Mouse (Mus musculus): ENCODE measurements around the gene A730061H03Rik. TPM values are rescaled to one million over a fixed set of nuclear protein-coding genes. Genes with fewer than 3 reads are reported as not detected.
A peak's percentile ranks its signal among the peaks of the same experiment; 100 is the strongest.

The A730061H03Rik gene
- polyA plus RNA-seq, 1 experiment from 2014 or later: 2.0 TPM

DNA sequence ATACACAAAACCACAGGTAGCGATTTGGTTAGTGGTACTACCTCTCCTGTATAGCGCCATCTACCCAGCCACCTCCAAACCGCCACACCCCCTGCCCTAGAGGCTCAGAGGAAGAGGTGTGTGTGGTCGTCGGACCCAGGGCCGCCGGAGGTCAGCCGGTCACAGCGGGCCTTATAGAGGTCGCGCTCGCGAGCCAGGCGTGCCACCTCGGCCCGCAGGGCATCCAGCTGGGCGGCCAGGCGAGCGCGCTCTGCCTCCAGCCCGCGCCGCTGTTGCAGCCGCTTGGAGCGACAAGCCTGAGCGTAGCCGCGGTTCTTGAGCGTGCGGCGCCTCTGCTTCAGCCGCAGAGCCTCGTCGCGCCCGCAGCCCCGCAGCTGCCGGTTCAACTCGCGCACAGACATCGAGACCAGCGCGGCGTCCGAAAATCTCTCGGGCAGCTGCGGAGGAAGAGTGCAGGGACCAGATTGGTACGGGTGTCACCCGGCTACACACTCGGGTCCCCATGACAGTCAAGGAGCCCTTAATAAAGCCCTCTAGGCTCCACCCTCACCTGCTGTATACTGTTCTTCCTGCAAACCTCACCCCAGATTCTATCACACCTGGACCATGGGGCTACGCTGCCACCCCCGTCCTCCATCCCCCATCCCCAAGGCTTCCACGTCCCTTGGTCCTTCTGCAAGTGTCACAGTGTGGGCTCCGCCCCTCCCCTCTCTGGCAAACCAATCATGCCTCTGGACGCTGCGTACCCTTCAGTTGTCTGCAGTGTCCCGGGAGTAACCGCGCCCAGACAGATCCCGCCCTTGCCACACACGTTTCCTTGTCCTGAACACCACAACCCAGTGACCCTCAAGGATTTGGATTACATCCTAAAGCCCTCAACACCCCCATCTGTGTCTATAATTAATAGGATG lies 39.5 kb downstream of the A730061H03Rik start:
- under 1% methylated on average over 61 of the region's 61 CpGs for WGBS
- H3K9ac ChIP-seq (ENCODE audit: low read depth, low read length): peak overlapping the region; percentile 59
- peaks cover 4% of the 10 kb centered on the region; the same call in 1 of the 2 replicates for H3K4me1 ChIP-seq (ENCODE audit: control insufficient read depth, insufficient read depth, low read length)
- peak; percentile 65 for ATAC-seq
- H3K4me3 ChIP-seq (ENCODE audit: low read length): peak overlapping the region; percentile 58
- no peak overlapping the region for H3K27ac ChIP-seq (ENCODE audit: low read length)
- peaks cover 38% of the 10 kb centered on the region for H3K27me3 ChIP-seq (replicated peaks; ENCODE audit: control insufficient read depth, insufficient read depth, low read length)
- peak overlapping the region; percentile 95 for H3K4me2 ChIP-seq (ENCODE audit: low read depth, low read length)
- H3K9me3 ChIP-seq (ENCODE audit: control insufficient read depth, low read length): no peaks in the 10 kb centered on the region
- H3K36me3 ChIP-seq (ENCODE audit: control insufficient read depth, insufficient read depth, low read length): no peaks in the 10 kb centered on the region

- Histone ChIP-seq H3K9me3 (ENCODE audit: control insufficient read depth, low read length) (no peaks in the 10 kb centered on the region), H3K4me2 (ENCODE audit: low read depth, low read length) (no peak overlapping the region), H3K36me3 (ENCODE audit: control insufficient read depth, insufficient read depth, low read length) (no peaks in the 10 kb centered on the region), H3K4me3 (ENCODE audit: low read length) (no peak overlapping the region), H3K27me3 (replicated peaks; ENCODE audit: control insufficient read depth, insufficient read depth, low read length) (peaks cover 32% of the 10 kb centered on the region), H3K27ac (ENCODE audit: low read length) (no peak overlapping the region), H3K4me1 (ENCODE audit: control insufficient read depth, insufficient read depth, low read length) (peaks cover 4% of the 10 kb centered on the region; the same call in 1 of the 2 replicates), H3K9ac (ENCODE audit: low read depth, low read length) (no peak overlapping the region)
- ATAC-seq: no peak
- WGBS: 65% methylated on average over 4 of the region's 4 CpGs
These were observed 40.6 kb downstream of the A730061H03Rik start for GRCm38 (mm10) chr14:55519604-55520003.

GRCm38 (mm10) chr14:55518897-55519296 lies 41.3 kb downstream of the A730061H03Rik start:
- Histone ChIP-seq H3K4me3 (ENCODE audit: low read length) (no peak overlapping the region), H3K9ac (ENCODE audit: low read depth, low read length) (no peak overlapping the region), H3K36me3 (ENCODE audit: control insufficient read depth, insufficient read depth, low read length) (no peaks in the 10 kb centered on the region), H3K27ac (ENCODE audit: low read length) (no peak overlapping the region), H3K27me3 (replicated peaks; ENCODE audit: control insufficient read depth, insufficient read depth, low read length) (peaks cover 26% of the 10 kb centered on the region), H3K4me1 (ENCODE audit: control insufficient read depth, insufficient read depth, low read length) (peaks cover 4% of the 10 kb centered on the region; the same call in 1 of the 2 replicates), H3K4me2 (ENCODE audit: low read depth, low read length) (no peak overlapping the region), H3K9me3 (ENCODE audit: control insufficient read depth, low read length) (no peaks in the 10 kb centered on the region)
- 46% methylated on average over 2 of the region's 2 CpGs for WGBS
- ATAC-seq: no peak

DNA sequence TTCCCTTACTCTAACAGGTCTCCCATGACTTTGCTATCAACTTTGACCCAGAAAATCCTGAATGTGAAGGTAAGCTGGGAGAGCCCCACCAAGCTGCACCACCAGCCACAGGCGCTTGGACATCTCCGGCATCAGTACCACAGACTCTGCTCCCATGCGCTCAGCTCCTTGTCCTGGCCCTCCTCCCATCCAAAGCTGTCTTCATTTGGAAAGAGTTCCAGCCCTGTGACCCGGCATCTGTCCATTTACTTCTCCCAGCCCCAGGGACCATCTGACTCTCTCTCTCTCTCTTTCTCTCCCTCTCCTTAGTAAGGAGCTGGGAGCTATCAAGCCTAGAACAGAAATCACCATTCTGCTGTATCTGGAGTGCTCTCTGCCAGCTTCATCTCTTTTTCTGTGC lies 44.4 kb downstream of the A730061H03Rik start:
- no peak overlapping the region for H3K9ac ChIP-seq (ENCODE audit: low read depth, low read length)
- H3K4me2 ChIP-seq (ENCODE audit: low read depth, low read length): no peak overlapping the region
- no peaks in the 10 kb centered on the region for H3K36me3 ChIP-seq (ENCODE audit: control insufficient read depth, insufficient read depth, low read length)
- peaks cover 9% of the 10 kb centered on the region; the same call in 1 of the 2 replicates for H3K27me3 ChIP-seq (replicated peaks; ENCODE audit: control insufficient read depth, insufficient read depth, low read length)
- H3K9me3 ChIP-seq (ENCODE audit: control insufficient read depth, low read length): no peaks in the 10 kb centered on the region
- WGBS: 87% methylated on average over 4 of the region's 4 CpGs
- peaks cover 1% of the 10 kb centered on the region; the same call in 1 of the 2 replicates for H3K4me1 ChIP-seq (ENCODE audit: control insufficient read depth, insufficient read depth, low read length)
- ATAC-seq: no peak
- H3K4me3 ChIP-seq (ENCODE audit: low read length): no peak overlapping the region
- no peak overlapping the region for H3K27ac ChIP-seq (ENCODE audit: low read length)

GRCm38 (mm10) chr14:55513927-55514326 lies 46.3 kb downstream of the A730061H03Rik start:
- 52% methylated on average over 10 of the region's 10 CpGs for WGBS
- Histone ChIP-seq H3K9ac (ENCODE audit: low read depth, low read length) (no peak overlapping the region), H3K4me3 (ENCODE audit: low read length) (no peak overlapping the region), H3K36me3 (ENCODE audit: control insufficient read depth, insufficient read depth, low read length) (no peaks in the 10 kb centered on the region), H3K27ac (ENCODE audit: low read length) (no peak overlapping the region), H3K9me3 (ENCODE audit: control insufficient read depth, low read length) (no peaks in the 10 kb centered on the region), H3K4me2 (ENCODE audit: low read depth, low read length) (no peak overlapping the region), H3K4me1 (ENCODE audit: control insufficient read depth, insufficient read depth, low read length) (no peaks in the 10 kb centered on the region), H3K27me3 (replicated peaks; ENCODE audit: control insufficient read depth, insufficient read depth, low read length) (0 out of 2 replicates have a peak, but pooled peaks cover 4% of the 10 kb centered on the region)
- ATAC-seq: peak; percentile 63

GRCm38 (mm10) chr14:55511037-55511436 lies 49.2 kb downstream of the A730061H03Rik start:
- no peaks in the 10 kb centered on the region for H3K27me3 ChIP-seq (replicated peaks; ENCODE audit: control insufficient read depth, insufficient read depth, low read length)
- no peak overlapping the region for H3K4me2 ChIP-seq (ENCODE audit: low read depth, low read length)
- no peak overlapping the region for H3K4me3 ChIP-seq (ENCODE audit: low read length)
- no peak for ATAC-seq
- 49% methylated on average over 7 of the region's 7 CpGs for WGBS
- H3K27ac ChIP-seq (ENCODE audit: low read length): no peak overlapping the region
- no peaks in the 10 kb centered on the region for H3K4me1 ChIP-seq (ENCODE audit: control insufficient read depth, insufficient read depth, low read length)
- H3K9me3 ChIP-seq (ENCODE audit: control insufficient read depth, low read length): no peaks in the 10 kb centered on the region
- no peaks in the 10 kb centered on the region for H3K36me3 ChIP-seq (ENCODE audit: control insufficient read depth, insufficient read depth, low read length)
- no peak overlapping the region for H3K9ac ChIP-seq (ENCODE audit: low read depth, low read length)

DNA sequence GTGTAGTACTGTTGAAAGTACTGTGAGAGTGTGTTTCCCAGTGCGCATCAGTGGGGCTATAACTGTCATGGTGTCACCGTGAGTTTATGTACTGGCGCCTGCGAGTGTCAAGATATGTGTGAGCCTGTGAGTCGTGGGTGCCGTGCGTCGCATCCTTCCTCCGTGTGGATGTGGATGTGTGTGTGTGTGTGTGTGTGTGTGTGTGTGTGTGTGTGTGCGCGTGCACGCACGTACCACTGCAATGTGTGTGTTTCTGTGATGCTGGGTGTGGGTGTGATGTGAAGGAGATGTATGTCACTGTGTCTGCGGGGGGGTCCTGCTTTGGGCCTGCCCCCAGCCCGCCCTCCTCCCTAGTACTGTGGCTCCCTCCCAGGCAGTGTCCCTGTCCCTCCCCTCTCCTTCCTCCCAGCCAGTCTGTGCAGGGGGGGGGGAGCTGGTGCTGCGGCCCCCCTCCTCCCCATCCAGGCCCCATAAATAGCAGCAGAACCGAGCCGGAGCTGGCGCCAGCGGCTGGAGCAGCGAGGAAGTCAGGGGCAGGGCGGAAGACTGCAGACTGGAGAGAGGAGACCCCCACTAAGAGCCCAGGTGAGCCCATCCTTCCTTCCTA lies 50.0 kb downstream of the A730061H03Rik start, which contains the start of gene Cpne6:
TSS of gene Cpne6 (plus strand) at position 321 of the 607 bp plus-strand sequence.
- WGBS: 60% methylated on average over 22 of the region's 22 CpGs
- Histone ChIP-seq H3K4me3 (ENCODE audit: low read length) (no peak within 1 kb of the TSS), H3K36me3 (ENCODE audit: control insufficient read depth, insufficient read depth, low read length) (no peaks in the 10 kb centered on the region), H3K27me3 (replicated peaks; ENCODE audit: control insufficient read depth, insufficient read depth, low read length) (no peaks in the 10 kb centered on the region), H3K9me3 (ENCODE audit: control insufficient read depth, low read length) (no peaks in the 10 kb centered on the region), H3K4me2 (ENCODE audit: low read depth, low read length) (no peak within 1 kb of the TSS), H3K27ac (ENCODE audit: low read length) (no peak within 1 kb of the TSS), H3K4me1 (ENCODE audit: control insufficient read depth, insufficient read depth, low read length) (no peaks in the 10 kb centered on the region), H3K9ac (ENCODE audit: low read depth, low read length) (no peak within 1 kb of the TSS)
- ATAC-seq: no peak

Other genes with a start within 250 kb of the A730061H03Rik start
- 165 and 167 TPM in 2 replicates for gene Dhrs4, start 81.6 kb downstream of the A730061H03Rik start, polyA plus RNA-seq (2015; fragmentation: Nextera tagmentation; extraction: Ambion mirVana)
- gene Carmil3, start 69.8 kb downstream of the A730061H03Rik start, polyA plus RNA-seq (2015; fragmentation: Nextera tagmentation; extraction: Ambion mirVana): 1.0 TPM in 2 replicates
- 0.61 TPM in 2 replicates for gene Cpne6, start 50.0 kb downstream of the A730061H03Rik start, polyA plus RNA-seq (2015; fragmentation: Nextera tagmentation; extraction: Ambion mirVana)
- not detected in 2 replicates for gene Nrl, start 35.4 kb downstream of the A730061H03Rik start, polyA plus RNA-seq (2015; fragmentation: Nextera tagmentation; extraction: Ambion mirVana)
- 46.2 and 51.8 TPM in 2 replicates for gene Pck2, start 20.1 kb downstream of the A730061H03Rik start, polyA plus RNA-seq (2015; fragmentation: Nextera tagmentation; extraction: Ambion mirVana)
- 102 and 104 TPM in 2 replicates for gene Dcaf11, start 400 bp downstream of the A730061H03Rik start, polyA plus RNA-seq (2015; fragmentation: Nextera tagmentation; extraction: Ambion mirVana)
- gene Fitm1, start 15.2 kb upstream of the A730061H03Rik start, polyA plus RNA-seq (2015; fragmentation: Nextera tagmentation; extraction: Ambion mirVana): 0.18 and 0.28 TPM in 2 replicates
- gene Psme1, start 17.7 kb upstream of the A730061H03Rik start, polyA plus RNA-seq (2015; fragmentation: Nextera tagmentation; extraction: Ambion mirVana): 217 and 224 TPM in 2 replicates
- 14.0 and 15.6 TPM in 2 replicates for gene Emc9, start 24.9 kb upstream of the A730061H03Rik start, polyA plus RNA-seq (2015; fragmentation: Nextera tagmentation; extraction: Ambion mirVana)
- 347 and 368 TPM in 2 replicates for gene Psme2, start 30.7 kb upstream of the A730061H03Rik start, polyA plus RNA-seq (2015; fragmentation: Nextera tagmentation; extraction: Ambion mirVana)
- 19.0 and 19.8 TPM in 2 replicates for gene Rnf31, start 31.3 kb upstream of the A730061H03Rik start, polyA plus RNA-seq (2015; fragmentation: Nextera tagmentation; extraction: Ambion mirVana)
- 11.6 and 12.9 TPM in 2 replicates for gene Irf9, start 43.2 kb upstream of the A730061H03Rik start, polyA plus RNA-seq (2015; fragmentation: Nextera tagmentation; extraction: Ambion mirVana)
- 13.1 and 13.9 TPM in 2 replicates for gene Rec8, start 57.6 kb upstream of the A730061H03Rik start, polyA plus RNA-seq (2015; fragmentation: Nextera tagmentation; extraction: Ambion mirVana)
- gene Ipo4, start 75.6 kb upstream of the A730061H03Rik start, polyA plus RNA-seq (2015; fragmentation: Nextera tagmentation; extraction: Ambion mirVana): 65.5 and 71.1 TPM in 2 replicates
- 0.53 and 0.70 TPM in 2 replicates for gene Gm49378, start 77.5 kb upstream of the A730061H03Rik start, polyA plus RNA-seq (2015; fragmentation: Nextera tagmentation; extraction: Ambion mirVana)
- 131 and 133 TPM in 2 replicates for gene Tm9sf1, start 83.4 kb upstream of the A730061H03Rik start, polyA plus RNA-seq (2015; fragmentation: Nextera tagmentation; extraction: Ambion mirVana)
- gene Tssk4, start 89.8 kb upstream of the A730061H03Rik start, polyA plus RNA-seq (2015; fragmentation: Nextera tagmentation; extraction: Ambion mirVana): 1.0 and 1.3 TPM in 2 replicates
- gene Mdp1, start 100.1 kb upstream of the A730061H03Rik start, polyA plus RNA-seq (2015; fragmentation: Nextera tagmentation; extraction: Ambion mirVana): 65.6 and 70.7 TPM in 2 replicates
- gene Gmpr2, start 111.5 kb upstream of the A730061H03Rik start, polyA plus RNA-seq (2015; fragmentation: Nextera tagmentation; extraction: Ambion mirVana): 52.3 and 58.4 TPM in 2 replicates
- gene Nedd8, start 111.7 kb upstream of the A730061H03Rik start, polyA plus RNA-seq (2015; fragmentation: Nextera tagmentation; extraction: Ambion mirVana): 464 and 495 TPM in 2 replicates
- gene Tinf2, start 121.4 kb upstream of the A730061H03Rik start, polyA plus RNA-seq (2015; fragmentation: Nextera tagmentation; extraction: Ambion mirVana): 32.6 and 37.1 TPM in 2 replicates
- 0.75 and 1.4 TPM in 2 replicates for gene Tgm1, start 153.5 kb upstream of the A730061H03Rik start, polyA plus RNA-seq (2015; fragmentation: Nextera tagmentation; extraction: Ambion mirVana)
- gene Rabggta, start 161.9 kb upstream of the A730061H03Rik start, polyA plus RNA-seq (2015; fragmentation: Nextera tagmentation; extraction: Ambion mirVana): 36.9 and 37.5 TPM in 2 replicates
- 151 and 173 TPM in 2 replicates for gene Dhrs1, start 185.3 kb upstream of the A730061H03Rik start, polyA plus RNA-seq (2015; fragmentation: Nextera tagmentation; extraction: Ambion mirVana)
- gene Nop9, start 185.3 kb upstream of the A730061H03Rik start, polyA plus RNA-seq (2015; fragmentation: Nextera tagmentation; extraction: Ambion mirVana): 28.3 and 33.6 TPM in 2 replicates
- gene Cideb, start 198.1 kb upstream of the A730061H03Rik start, polyA plus RNA-seq (2015; fragmentation: Nextera tagmentation; extraction: Ambion mirVana): 118 and 152 TPM in 2 replicates
- 0.35 and 0.82 TPM in 2 replicates for gene Ltb4r2, start 201.0 kb upstream of the A730061H03Rik start, polyA plus RNA-seq (2015; fragmentation: Nextera tagmentation; extraction: Ambion mirVana)
- 1.0 and 1.1 TPM in 2 replicates for gene Ltb4r1, start 205.6 kb upstream of the A730061H03Rik start, polyA plus RNA-seq (2015; fragmentation: Nextera tagmentation; extraction: Ambion mirVana)
- gene Adcy4, start 223.7 kb upstream of the A730061H03Rik start, polyA plus RNA-seq (2015; fragmentation: Nextera tagmentation; extraction: Ambion mirVana): 6.5 and 6.6 TPM in 2 replicates
- 51.2 and 55.8 TPM in 2 replicates for gene Ripk3, start 228.5 kb upstream of the A730061H03Rik start, polyA plus RNA-seq (2015; fragmentation: Nextera tagmentation; extraction: Ambion mirVana)